Mouse (Mus musculus) megakaryocyte, adult 5-6 weeks (primary cell): ENCODE data around the gene Nhs. TPM values are rescaled to one million over a fixed set of nuclear protein-coding genes. Genes with fewer than 3 reads are reported as not detected.

Source experiments
- ATAC-seq: 2 replicates; pipeline ENCODE4 v1.8.0; 2016; ENCODE audit warnings: mild to moderate bottlenecking, inconsistent platforms; ENCODE audit not compliant: poor library complexity, severe bottlenecking
- total RNA-seq, 2 experiments: library from RNA; stranded (forward) in 1 of 2; stranded (reverse) in 1 of 2; fragments of 153-499, 151-499 nt in 1 of 2; fragments of 221-1000, 200-1000 nt in 1 of 2; gene quantifications; 2 replicates each; pipeline versions ENCODE4 v1.2.3 to v1.2.4; 2015 to 2017

Gene Nhs
- total RNA-seq (2015) (not detected in 2 replicates), total RNA-seq (2017) (0.04 TPM in 1 of 2 replicates, not detected in the other)

GRCm38 (mm10) chrX:162159637-162160611 lies at the start of gene Nhs:
Gene Nhs (minus strand): TSS chrX:162159730.
- ATAC-seq, result no peak

DNA sequence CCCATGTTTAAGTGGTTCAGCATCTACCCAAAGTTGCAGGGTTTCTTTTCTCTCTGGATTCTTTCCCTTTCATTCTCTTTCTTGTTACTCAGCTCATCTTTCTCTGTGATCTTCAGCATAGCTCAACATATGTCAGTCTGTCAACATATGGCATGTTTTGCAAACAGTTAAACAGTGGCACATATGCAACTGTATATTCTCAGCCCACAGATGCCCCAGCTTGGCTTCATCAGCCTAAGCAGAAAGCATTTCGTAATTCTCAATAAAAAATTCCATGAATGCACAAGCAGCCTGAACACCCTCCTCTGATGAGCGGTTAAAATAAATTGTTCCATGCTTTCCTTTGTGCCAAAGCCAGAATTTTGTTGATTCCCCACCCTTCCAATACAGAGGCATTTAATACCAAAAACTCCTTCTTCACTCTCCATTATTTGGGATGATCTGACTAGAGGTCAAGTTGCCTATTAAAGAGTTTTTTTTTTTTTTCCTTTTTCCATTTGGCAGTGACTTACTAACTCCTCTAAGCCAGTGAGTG lies 46.9 kb upstream of the Nhs start:
- ATAC-seq, result no peak

DNA sequence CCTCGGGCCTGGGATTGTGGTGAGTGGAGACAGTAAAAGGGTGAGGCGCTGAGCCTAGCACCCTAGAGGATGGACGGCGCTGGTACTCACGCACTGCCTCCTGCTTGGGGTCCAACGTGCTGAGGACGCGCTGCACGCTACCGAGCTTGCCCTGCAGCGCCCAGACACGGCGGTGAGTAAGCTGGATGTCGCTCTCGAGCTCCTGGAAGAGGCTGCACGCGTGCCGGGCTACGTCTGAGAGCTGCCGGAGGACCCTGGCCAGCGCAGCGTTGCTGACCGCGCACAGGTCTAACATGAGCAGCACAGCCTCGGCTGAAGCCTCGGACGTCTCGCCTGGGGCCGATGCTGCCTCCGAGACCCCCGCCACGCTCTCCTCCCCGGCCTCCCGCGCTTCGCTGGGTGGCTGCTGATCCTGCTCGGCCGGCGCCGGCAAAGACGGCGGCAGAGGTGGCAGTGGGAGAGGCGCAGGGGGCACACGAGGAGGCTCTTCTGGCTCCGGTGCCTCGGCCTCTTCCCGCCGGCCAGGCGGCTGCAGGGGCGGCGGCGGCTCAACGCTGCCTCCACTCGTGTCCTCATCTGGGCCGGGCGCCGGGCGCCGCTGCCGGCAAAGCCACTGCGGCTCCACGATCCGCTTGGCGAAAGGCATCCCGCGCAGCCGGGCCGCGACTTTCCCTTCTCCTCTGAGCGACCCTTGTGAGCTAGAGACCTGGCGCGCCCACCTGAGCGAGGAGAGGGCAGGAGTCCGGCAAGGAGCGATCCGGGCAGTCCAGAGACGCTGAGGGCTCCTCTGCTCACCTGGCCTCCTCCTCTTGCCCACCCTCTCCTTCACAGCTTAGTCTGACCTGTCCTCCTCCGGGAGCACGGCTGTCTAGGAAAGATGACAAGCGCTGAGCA lies 540 bp downstream of the Nhs start:
- no peak for ATAC-seq

GRCm38 (mm10) chrX:162158142-162158541 lies 1.4 kb downstream of the Nhs start:
- ATAC-seq, result no peak

GRCm38 (mm10) chrX:162137807-162138206 lies 21.7 kb downstream of the Nhs start:
- no peak for ATAC-seq

DNA sequence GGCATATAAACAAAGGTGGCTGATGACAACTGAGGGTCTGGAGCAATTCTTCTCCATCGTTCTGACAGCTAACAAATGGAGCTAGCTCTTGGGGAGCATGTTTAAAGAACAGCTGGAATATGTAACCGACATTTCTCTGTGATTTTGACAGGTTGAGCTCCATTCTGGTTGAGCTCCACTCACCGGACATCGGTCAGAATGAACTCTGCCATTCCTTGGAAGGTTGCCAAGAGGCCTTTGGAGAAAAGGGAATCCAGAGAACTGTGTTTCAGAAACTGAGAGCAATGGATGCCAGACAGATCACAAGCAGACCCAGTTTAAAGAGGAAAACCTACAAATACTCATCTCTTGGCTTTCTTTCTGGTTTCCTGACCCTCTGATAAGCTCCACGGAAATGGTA lies 46.3 kb downstream of the Nhs start:
- no peak for ATAC-seq

DNA sequence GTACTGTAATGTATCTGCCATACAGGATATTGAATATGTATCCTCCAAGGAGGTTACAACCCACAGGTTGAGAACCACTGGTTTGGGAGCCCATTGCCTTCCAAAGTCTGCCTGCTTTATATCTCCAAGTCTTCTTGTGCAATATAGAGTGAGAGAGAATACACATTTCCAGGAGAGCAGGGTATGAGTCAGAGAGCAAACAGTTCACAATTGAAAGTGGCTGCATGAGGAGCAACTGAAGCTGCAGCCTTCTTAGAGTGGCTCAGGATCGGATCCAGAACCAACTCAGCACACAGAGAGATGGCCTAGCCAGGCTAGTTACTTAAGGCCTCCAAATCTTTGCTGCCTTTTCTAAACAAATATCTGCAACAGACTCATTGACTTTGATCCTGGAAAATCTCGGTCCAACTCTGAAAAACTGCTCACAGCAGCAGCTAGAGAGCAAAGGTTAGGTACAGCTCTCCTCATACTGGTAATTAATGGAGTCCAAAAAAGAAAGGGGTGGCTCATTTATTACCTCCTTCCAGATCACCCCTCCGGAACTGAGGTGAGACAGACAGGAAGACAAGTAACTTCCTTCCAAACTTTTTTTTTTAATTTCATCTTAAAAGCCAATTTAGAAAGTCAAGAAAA lies 56.6 kb downstream of the Nhs start:
- ATAC-seq, result no peak

DNA sequence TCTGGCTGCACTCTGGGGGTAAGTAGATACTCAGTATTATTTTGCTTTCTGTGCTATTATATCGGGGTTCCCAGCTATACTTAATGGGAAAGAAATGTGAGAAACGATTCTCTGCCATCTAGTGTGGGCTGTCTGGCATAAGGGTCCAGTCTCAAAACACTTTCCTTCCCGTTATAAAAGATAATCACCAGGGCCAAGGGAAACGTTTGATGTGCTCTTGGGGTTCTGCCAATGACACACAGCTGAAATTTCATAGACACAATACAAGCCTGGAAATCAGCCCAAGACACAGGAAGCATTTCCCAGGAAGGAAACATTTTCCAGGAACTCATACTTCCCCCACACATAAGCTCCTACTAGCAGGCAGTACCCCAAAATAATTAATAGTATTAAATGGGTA lies 61.2 kb downstream of the Nhs start:
- no peak for ATAC-seq

- ATAC-seq, result no peak
Measured at GRCm38 (mm10) chrX:162087291-162087690, 72.2 kb downstream of the Nhs start.

DNA sequence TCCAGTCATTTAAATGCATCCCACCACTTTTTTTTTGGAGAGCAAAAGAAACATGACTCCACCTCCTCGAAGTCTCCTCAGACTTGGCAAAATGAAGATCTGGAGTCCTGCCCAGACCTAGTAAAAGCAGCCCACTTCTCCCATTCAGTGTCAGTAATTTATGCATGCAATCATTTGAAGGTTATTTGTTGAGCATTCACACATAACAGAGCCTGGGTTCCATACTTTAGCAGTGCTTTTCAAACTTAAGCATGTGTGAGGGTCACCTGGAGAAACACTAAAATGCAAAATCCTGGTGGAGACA lies 73.7 kb downstream of the Nhs start:
- no peak for ATAC-seq

DNA sequence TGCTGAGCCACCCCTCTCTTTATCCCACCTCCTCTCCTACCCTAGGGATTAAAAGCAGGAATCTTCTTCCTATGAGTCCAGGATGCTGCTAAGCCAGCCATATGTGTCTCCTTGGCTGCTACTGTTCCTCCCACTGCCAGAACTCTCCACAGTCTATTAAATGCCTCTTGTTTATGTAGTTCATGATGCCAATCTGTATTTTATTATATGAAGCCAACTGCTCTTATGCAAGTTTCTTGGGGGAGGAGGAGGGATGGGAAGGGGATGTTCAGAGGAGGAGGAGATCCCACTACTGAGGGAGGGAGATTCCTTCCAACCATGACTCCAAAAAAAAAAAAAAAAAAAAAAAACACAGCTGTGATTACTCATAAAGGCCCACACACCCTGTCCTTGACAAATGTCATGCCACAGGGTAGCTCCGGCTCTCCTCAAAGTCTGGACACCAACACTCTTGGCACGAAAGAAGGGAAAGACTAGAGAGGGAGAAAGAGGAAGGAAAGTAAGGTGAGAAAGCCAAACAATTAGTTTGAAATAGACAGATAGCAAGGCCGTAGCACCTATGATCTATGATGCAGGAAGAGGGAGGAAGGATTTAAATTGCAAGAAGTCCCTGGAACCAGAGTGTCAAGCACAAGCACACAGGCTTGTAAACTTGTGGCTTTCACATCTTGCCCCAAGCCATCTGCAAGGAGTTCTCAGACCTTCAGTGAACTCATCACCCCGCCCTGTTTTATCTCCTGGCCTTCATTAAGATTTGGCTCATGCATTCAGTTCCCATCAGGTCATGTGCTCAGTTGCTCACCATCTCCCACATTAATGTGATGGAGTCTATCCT lies 74.3 kb downstream of the Nhs start:
- no peak for ATAC-seq

DNA sequence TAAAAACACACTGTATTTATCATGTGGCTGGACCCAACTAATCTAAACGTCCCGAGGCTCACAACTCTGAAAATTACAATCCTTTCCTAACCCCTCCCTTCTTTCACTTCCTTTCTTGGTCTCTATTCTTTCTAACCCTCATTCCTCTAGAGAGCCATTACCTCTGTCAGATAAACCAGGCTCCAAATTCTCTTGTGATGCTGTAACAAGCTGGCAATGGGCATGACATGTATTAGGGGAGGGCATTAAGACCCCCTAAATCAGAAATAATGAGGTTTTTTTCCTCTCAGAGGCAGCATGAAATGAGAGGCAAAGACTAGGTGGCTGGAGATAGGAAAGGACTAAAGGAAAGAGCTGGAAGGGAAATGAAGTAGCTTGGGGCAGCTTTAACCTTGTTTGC lies 96.4 kb downstream of the Nhs start:
- ATAC-seq, result no peak

- no peak for ATAC-seq
Measured at GRCm38 (mm10) chrX:162055635-162056034, 103.9 kb downstream of the Nhs start.

DNA sequence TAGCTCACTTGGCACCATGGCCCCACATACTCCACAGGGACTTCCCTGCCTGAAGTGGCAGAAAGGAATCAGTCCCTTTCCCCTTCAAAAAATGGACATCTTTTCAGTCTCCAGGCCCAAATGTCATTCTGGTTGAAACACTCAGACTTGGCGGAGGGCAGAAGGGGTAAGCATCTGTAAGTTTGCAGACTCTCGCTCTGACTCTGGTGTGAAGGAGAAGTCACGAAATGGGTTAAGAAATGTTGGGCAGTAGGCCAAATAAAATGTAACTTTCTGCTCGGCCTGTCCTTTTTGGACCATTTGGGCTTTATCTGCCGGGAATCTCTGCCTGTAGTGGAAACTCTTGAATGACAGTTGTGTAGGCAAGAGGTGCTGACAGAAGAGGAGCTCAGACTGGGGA lies 106.0 kb downstream of the Nhs start:
- no peak for ATAC-seq

GRCm38 (mm10) chrX:162052534-162052933 lies 107.0 kb downstream of the Nhs start:
- no peak for ATAC-seq

DNA sequence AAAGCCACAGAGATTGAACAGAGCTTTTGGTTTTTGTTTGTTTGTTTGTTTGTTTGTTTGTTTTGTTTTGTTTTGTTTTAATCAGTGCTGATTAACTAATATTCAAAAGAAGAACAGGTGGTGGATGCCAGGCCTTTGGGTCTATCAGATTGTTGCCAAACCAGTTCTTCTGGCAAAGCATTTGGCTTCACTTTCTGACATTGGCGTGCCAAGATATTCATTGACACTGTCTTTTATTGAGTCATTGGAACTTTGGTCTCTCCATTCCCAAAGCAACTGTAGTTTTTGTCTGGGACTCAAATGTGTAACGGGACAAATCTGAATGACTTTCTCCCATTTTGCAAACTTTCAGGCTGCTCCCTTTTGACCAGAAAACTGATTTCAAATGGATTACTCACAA lies 109.9 kb downstream of the Nhs start:
- no peak for ATAC-seq

GRCm38 (mm10) chrX:162045527-162045926 lies 114.0 kb downstream of the Nhs start:
- no peak for ATAC-seq

- ATAC-seq, result no peak
Measured at GRCm38 (mm10) chrX:162044109-162044508, 115.4 kb downstream of the Nhs start.

DNA sequence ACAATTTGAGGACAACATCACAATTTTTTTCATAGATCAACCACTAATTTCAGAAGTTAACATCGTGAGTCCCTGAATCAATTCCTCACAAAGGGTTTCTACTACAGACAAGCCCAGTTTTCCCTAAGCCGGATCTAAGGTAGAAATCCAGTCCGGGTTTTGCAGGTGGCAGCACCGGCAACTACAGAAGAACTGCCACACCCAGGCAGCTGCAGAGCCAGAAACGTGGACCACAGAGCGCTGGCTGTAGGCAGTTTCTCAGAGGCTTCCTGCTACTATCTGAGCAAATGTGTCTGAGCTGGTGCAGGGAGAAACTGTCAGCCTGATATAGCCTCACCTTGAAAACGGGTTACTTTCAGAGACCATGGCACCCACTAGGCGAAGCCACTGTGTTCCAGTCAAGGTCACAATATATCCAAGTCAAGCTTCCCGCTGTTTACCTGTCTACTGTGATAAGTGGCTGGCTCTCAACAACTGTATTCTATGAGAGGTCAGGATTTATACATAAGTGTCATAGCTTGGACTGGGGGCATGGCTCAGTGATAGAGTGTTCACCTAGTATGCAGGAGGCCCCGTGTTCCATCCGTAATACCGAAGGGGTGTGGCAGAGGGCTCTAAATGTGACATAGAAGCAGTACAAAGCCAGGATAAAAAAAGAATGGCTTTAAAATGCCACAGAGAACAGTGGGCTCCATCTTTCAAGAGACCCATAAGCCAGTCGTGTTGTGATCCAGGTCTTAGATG lies 134.1 kb downstream of the Nhs start:
- no peak for ATAC-seq
